Mouse (Mus musculus): ENCODE data around the gene Gpr35.

GRCm38 (mm10) chr1:93035981-93036380 lies 85.3 kb downstream of the Gpr35 start:
- TF ChIP-seq CTCF (IDR thresholded peaks at IDR 0.05; ENCODE audit: extremely low read depth, insufficient read depth, low read length) (no peak), POLR2A (IDR thresholded peaks at IDR 0.05; ENCODE audit: extremely low read depth, insufficient read depth, low read length) (no peak)

Measured in cortical plate, adult 2 months (tissue).